ENCODE assay signal across 18 mouse cellular contexts in genomic region chr1:170366981-170367700, GRCm38 (mm10). TPM values are rescaled to one million over a fixed set of nuclear protein-coding genes. Genes with fewer than 3 reads are reported as not detected.
DNase-seq lines count a peak whose midpoint lies in the region; ATAC-seq and TF ChIP-seq lines count a peak whose summit lies in the region.
"Had no signal": no experiment of that assay in that cellular context is flagged by ENCODE, and none has a peak within 500 bp of the region (broad histone marks: within the 10 kb centered on the region; RNA-seq: fewer than 3 reads in every experiment).

No protein-coding gene starts in this region.

- H3K36me3 ChIP-seq in hindbrain, embryonic 10.5 days = no peaks in the 10 kb centered on the region
- no peaks in the 10 kb centered on the region for H3K36me3 ChIP-seq in midbrain, embryonic 15.5 days (replicated peaks)
- H3K36me3 ChIP-seq in liver, postnatal 0 days (replicated peaks; ENCODE audit: insufficient read depth, low read length) = no peaks in the 10 kb centered on the region
- H3K36me3 ChIP-seq: lung, embryonic 15.5 days had no signal

- ATAC-seq in midbrain, embryonic 15.5 days (replicated peaks) = peak; percentile 75
- ATAC-seq in liver, postnatal 0 days = no peak

- 48% methylated on average over 7 of the region's 7 CpGs for WGBS in hindbrain, embryonic 10.5 days
- 23% methylated on average over 7 of the region's 7 CpGs for WGBS in midbrain, embryonic 15.5 days
- 76% methylated on average over 7 of the region's 7 CpGs for WGBS in liver, postnatal 0 days (ENCODE audit: insufficient replicate concordance)

- no peak for TF ChIP-seq CTCF in left cerebral cortex, adult 2 months (IDR thresholded peaks at IDR 0.05)
- TF ChIP-seq CTCF in liver, postnatal 0 days (IDR thresholded peaks at IDR 0.05; ENCODE audit: low read depth) = no peak

- intact Hi-C loops in left cerebral cortex, adult 2 months (cut with DNase I) = no loop called here

- H3K4me3 ChIP-seq in left cerebral cortex, adult 2 months = no peak overlapping the region
- no peak overlapping the region for H3K4me3 ChIP-seq in hindbrain, embryonic 10.5 days
- no peak overlapping the region for H3K4me3 ChIP-seq in midbrain, embryonic 15.5 days
- H3K4me3 ChIP-seq in liver, postnatal 0 days (ENCODE audit: low read depth, low read length) = no peak overlapping the region
- H3K4me3 ChIP-seq: erythroblast, embryonic 14.5 days; lung, embryonic 15.5 days had no signal

- H3K4me1 ChIP-seq in hindbrain, embryonic 10.5 days (replicated peaks) = peaks cover 15% of the 10 kb centered on the region
- H3K4me1 ChIP-seq in midbrain, embryonic 15.5 days = peaks cover 5% of the 10 kb centered on the region
- no peaks in the 10 kb centered on the region for H3K4me1 ChIP-seq in liver, postnatal 0 days (ENCODE audit: insufficient read depth)
- H3K4me1 ChIP-seq: lung, embryonic 15.5 days had no signal

- no peaks in the 10 kb centered on the region for H3K27me3 ChIP-seq in hindbrain, embryonic 10.5 days (ENCODE audit: insufficient read depth, poor library complexity, severe bottlenecking)
- H3K27me3 ChIP-seq in midbrain, embryonic 15.5 days (replicated peaks) = 0 out of 2 replicates have a peak, but pooled peaks cover 6% of the 10 kb centered on the region
- no peaks in the 10 kb centered on the region for H3K27me3 ChIP-seq in liver, postnatal 0 days (ENCODE audit: insufficient read depth, low read length)
- H3K27me3 ChIP-seq: lung, embryonic 15.5 days had no signal

- no peak overlapping the region for H3K4me2 ChIP-seq in midbrain, embryonic 15.5 days
- no peak overlapping the region for H3K4me2 ChIP-seq in liver, postnatal 0 days (ENCODE audit: low read depth, low read length)
- H3K4me2 ChIP-seq: lung, embryonic 15.5 days had no signal

- no peak overlapping the region for H3K9ac ChIP-seq in midbrain, embryonic 15.5 days
- no peak overlapping the region for H3K9ac ChIP-seq in liver, postnatal 0 days (replicated peaks)
- H3K9ac ChIP-seq: lung, embryonic 15.5 days had no signal

- DNase-seq in left cerebral cortex, adult 2 months (ENCODE audit: extremely low spot score in 1 of 2, low spot score in 2 of 2) = no peak
- DNase-seq in left cerebral cortex, adult 9 months (ENCODE audit: low spot score in 2 of 2) = no peak
- DNase-seq in hindbrain, embryonic 10.5 days (ENCODE audit: low spot score) = no peak
- no peak for DNase-seq in thymus, postnatal 0 days (ENCODE audit: low spot score)
- no peak for DNase-seq in cerebellum, adult 9-11 months
- no peak for DNase-seq in liver, postnatal 0 days
- DNase-seq in lung, postnatal 10 days = no peak
- DNase-seq: cerebellum, postnatal 14 days; gastrocnemius, postnatal 36 days; heart, postnatal 14 days; kidney, adult 18-20 months; thymus, adult 18-20 months had no signal

- TF ChIP-seq EP300 in liver, postnatal 0 days (IDR thresholded peaks at IDR 0.05; ENCODE audit: low read depth) = no peak

- H3K9me3 ChIP-seq in hindbrain, embryonic 10.5 days = no peaks in the 10 kb centered on the region
- no peaks in the 10 kb centered on the region for H3K9me3 ChIP-seq in midbrain, embryonic 15.5 days
- H3K9me3 ChIP-seq in liver, postnatal 0 days (ENCODE audit: low read length) = no peaks in the 10 kb centered on the region
- H3K9me3 ChIP-seq: lung, embryonic 15.5 days had no signal

- peak overlapping the region; percentile 69 for H3K27ac ChIP-seq in left cerebral cortex, adult 2 months
- peak overlapping the region; percentile 67 for H3K27ac ChIP-seq in hindbrain, embryonic 10.5 days
- H3K27ac ChIP-seq in midbrain, embryonic 15.5 days = 0 out of 2 replicates have a peak overlapping the region, but pooled peaks have one; percentile 20
- no peak overlapping the region for H3K27ac ChIP-seq in liver, postnatal 0 days (ENCODE audit: low read depth)
- H3K27ac ChIP-seq: lung, embryonic 15.5 days had no signal

RNA-seq across cellular contexts. Expression of gene Spata46, which starts 58.5 kb away (rescaled TPM):
- total RNA-seq in left cerebral cortex, adult 2 months (2021) = not detected
- polyA plus RNA-seq in hindbrain, embryonic 10.5 days (2016; fragmentation: Nextera tagmentation; extraction: Ambion mirVana) = 1.5 and 1.7 TPM in 2 replicates
- 1.2 and 2.0 TPM in 2 replicates for polyA plus RNA-seq in midbrain, embryonic 15.5 days (2015; fragmentation: Nextera tagmentation; extraction: Ambion mirVana)
- not detected in 2 replicates for polyA plus RNA-seq in thymus, postnatal 0 days (2015; fragmentation: Nextera tagmentation; extraction: Ambion mirVana)
- 0.24 and 0.48 TPM in 2 replicates for polyA plus RNA-seq in liver, postnatal 0 days (2015; fragmentation: Nextera tagmentation; extraction: Ambion mirVana)
- total RNA-seq: adrenal gland, adult 18-20 months; gastrocnemius, postnatal 36 days; heart, postnatal 14 days; layer of hippocampus, postnatal 14 days had no signal
- polyA plus RNA-seq: C2C12; erythroblast, embryonic 14.5 days had no signal
